Mouse (Mus musculus): Measurements from ENCODE around the gene Senp6.

Senp6 gene

GRCm38 (mm10) chr9:80171241-80171640, 104.5 kb downstream of the Senp6 start:
- in situ Hi-C loops (cut with MboI; ENCODE audit: low sequenced_read_pairs) = no loop called here

GRCm38 (mm10) chr9:80172396-80173222, 105.9 kb downstream of the Senp6 start:
- in situ Hi-C loops (cut with MboI; ENCODE audit: low sequenced_read_pairs) = no loop called here

DNA sequence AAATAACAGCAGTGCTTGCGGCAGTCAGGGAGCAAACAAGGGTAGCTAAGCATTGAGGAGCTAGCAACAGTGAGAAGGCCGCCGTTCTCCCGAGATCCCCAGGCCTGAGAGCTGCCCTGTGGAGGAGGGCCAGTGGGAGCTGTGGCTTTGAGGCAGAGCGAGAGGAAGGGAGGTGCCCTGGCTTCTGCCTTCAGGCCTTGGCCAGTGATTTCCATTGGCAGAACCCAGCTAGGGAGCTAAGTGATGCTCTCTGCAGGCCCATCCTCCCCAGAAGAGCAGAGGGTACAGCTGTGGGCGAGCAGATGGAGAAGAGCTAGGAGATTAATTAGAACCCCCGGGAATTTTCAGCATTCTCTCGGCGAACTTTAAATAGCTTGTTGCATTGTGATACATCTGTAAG, 106.9 kb downstream of the Senp6 start:
- in situ Hi-C loops (cut with MboI; ENCODE audit: low sequenced_read_pairs) = no loop called here

GRCm38 (mm10) chr9:80176696-80177478, 110.2 kb downstream of the Senp6 start:
- in situ Hi-C loops (cut with MboI; ENCODE audit: low sequenced_read_pairs) = no loop called here

- in situ Hi-C loops (cut with MboI; ENCODE audit: low sequenced_read_pairs) = no loop called here
Observed at GRCm38 (mm10) chr9:80178670-80179069, 112.0 kb downstream of the Senp6 start.

- in situ Hi-C loops (cut with MboI; ENCODE audit: low sequenced_read_pairs) = no loop called here
Observed at GRCm38 (mm10) chr9:80179688-80180087, 113.0 kb downstream of the Senp6 start.

GRCm38 (mm10) chr9:80180771-80181170, 114.1 kb downstream of the Senp6 start:
- in situ Hi-C loops (cut with MboI; ENCODE audit: low sequenced_read_pairs) = no loop called here

DNA sequence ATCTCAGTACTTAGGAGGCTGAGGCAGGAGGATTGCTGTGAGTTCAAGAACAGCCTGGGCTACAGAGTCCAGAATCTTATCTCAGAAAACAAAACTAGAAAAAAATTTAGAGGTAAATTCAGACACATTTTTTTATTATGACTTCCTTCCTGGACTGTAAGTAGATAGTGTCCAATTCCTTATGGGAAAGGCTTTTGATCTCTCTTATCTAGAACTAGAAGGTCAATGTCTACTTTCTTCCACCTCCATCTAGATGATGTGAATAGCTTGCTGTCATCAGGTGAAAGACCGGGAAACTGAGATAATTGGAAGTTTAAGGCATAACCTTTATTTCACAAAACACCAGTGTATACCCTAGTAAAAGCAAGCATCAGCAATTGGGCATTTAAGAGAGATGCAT, 115.0 kb downstream of the Senp6 start:
- in situ Hi-C loops (cut with MboI; ENCODE audit: low sequenced_read_pairs) = no loop called here

- in situ Hi-C loops (cut with MboI; ENCODE audit: low sequenced_read_pairs) = no loop called here
Observed at GRCm38 (mm10) chr9:80184138-80184537, 117.4 kb downstream of the Senp6 start.

- in situ Hi-C loops (cut with MboI; ENCODE audit: low sequenced_read_pairs) = no loop called here
Observed at GRCm38 (mm10) chr9:80185737-80186136, 119.0 kb downstream of the Senp6 start.

DNA sequence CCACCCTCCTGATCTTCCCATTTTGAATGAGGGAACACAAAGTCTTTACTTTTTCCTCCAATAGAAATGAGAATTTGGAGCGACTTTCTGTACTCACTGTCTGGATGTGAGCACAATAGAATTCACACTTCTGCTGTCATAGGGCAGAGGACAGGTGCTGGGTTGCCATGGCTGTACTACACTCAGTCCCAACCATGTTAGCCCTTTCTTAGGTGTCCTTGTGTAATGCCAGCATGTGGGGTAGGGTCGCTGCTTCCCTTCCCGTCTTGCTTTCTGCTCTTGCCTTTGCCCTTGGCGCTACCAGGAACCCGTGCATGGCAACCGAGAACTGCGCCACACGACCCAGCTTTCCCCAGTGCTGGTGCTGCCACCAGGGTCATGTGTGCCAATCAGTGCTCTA, 120.0 kb downstream of the Senp6 start:
- in situ Hi-C loops (cut with MboI; ENCODE audit: low sequenced_read_pairs) = no loop called here

- in situ Hi-C loops (cut with MboI; ENCODE audit: low sequenced_read_pairs) = no loop called here
Observed at GRCm38 (mm10) chr9:80188324-80188893, 121.7 kb downstream of the Senp6 start.

GRCm38 (mm10) chr9:80191240-80191639, 124.5 kb downstream of the Senp6 start:
- in situ Hi-C loops (cut with MboI; ENCODE audit: low sequenced_read_pairs) = no loop called here

DNA sequence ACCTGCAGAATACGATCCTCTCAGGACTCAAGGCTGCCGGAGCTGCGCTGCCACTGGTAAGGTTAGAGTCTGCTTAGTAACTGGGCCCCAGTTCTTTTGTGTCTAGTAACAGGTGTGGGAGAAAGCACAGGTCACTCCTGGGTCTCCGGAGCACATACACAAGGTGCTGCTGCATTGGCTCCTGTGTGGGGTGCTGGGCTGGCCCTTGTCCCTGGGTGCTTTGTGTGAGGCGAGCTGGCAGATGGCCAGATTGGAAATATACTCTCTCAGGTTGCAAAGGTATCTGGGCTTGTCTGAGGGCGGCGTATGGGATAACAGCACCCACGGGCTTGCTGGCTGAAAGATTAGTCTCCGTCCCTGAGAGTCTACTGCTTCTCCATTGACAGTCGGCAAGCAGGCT, 125.6 kb downstream of the Senp6 start:
- in situ Hi-C loops (cut with MboI; ENCODE audit: low sequenced_read_pairs) = no loop called here

DNA sequence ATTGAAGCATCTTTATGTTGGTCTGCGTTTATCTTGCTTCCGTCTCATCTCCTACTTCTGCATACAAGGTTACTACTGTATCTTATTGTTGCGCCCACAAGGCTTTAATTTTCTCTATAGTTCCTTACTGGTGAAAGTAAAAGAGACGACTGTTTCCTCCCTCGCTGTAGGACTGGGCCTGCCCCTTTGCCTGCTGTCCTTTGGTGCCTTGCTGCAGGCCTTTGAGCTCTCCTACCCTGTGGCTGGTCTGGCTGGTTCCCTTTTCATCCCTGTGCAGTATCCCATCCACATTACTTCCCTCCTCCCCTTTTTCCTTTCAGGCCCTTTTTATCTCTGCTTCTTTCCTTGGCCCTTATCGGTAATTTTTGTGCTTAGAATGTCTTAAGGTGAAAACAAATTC, 127.7 kb downstream of the Senp6 start:
- in situ Hi-C loops (cut with MboI; ENCODE audit: low sequenced_read_pairs) = no loop called here
